Mouse (Mus musculus): ENCODE data around the gene Ccn1. TPM values are rescaled to one million over a fixed set of nuclear protein-coding genes. Genes with fewer than 3 reads are reported as not detected.

The Ccn1 gene
- polyA plus RNA-seq, 1 experiment from 2014 or later, result 33.1 TPM

DNA sequence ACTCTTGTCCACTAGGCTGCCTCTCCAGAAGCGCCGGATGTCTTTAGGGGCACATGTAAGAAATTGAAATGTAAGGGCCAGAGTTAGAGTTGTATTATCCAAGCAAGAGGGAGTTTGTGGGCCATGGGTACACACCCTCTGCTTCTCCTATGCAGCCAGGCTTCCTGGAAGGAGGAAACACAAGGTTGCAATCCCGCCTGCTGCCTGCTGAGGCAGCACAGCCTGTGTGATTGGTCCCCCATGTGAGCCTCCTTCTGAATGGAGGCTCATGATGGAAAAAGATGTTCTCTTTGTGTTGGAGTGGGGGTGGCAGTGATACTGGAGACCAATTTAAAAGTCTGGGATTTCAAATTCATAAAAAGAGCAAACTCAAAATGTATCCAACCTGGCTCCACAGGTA lies 22.0 kb downstream of the Ccn1 start:
- no peaks in the 10 kb centered on the region for H3K9me3 ChIP-seq (ENCODE audit: control insufficient read depth)
- no peak overlapping the region for H3K4me2 ChIP-seq (replicated peaks; ENCODE audit: low read depth)
- H3K4me3 ChIP-seq (ENCODE audit: low read depth, low read length), result no peak overlapping the region
- H3K36me3 ChIP-seq (ENCODE audit: control insufficient read depth, insufficient read depth), result no peaks in the 10 kb centered on the region
- 82% methylated on average over 3 of the region's 3 CpGs for WGBS
- TF ChIP-seq CTCF (IDR thresholded peaks at IDR 0.05; ENCODE audit: low read depth), result peak; percentile 80
- H3K4me1 ChIP-seq (replicated peaks; ENCODE audit: control insufficient read depth, insufficient read depth, low read length), result peaks cover 3% of the 10 kb centered on the region; the same call in 1 of the 2 replicates
- no peak for ATAC-seq
- no peak overlapping the region for H3K9ac ChIP-seq (ENCODE audit: low read depth, low read length)
- no peak overlapping the region for H3K27ac ChIP-seq (ENCODE audit: low read depth, low read length)
- H3K27me3 ChIP-seq (replicated peaks; ENCODE audit: control insufficient read depth, insufficient read depth, low read length), result no peaks in the 10 kb centered on the region

DNA sequence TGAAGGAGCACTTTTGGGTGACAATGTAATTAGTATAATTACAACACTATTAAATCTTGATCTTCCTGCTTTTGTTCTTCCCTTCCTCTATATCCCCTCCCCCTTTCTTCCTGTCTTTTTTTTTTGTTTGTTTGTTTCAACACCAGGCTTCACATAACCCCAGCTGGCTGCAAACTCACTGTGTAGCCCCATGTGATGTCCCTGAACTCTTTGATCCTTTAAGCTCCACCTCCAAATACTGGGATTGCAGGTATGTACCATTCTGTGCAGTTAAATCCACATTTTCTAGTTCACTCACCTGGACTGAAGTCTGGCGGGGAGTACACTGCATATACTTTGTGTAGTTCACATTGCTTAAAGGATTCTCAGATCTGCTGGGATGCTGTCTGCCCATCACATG lies 23.7 kb downstream of the Ccn1 start:
- ATAC-seq, result no peak
- 91% methylated on average over 1 of the region's 1 CpGs for WGBS
- Histone ChIP-seq H3K4me2 (replicated peaks; ENCODE audit: low read depth) (no peak overlapping the region), H3K4me1 (replicated peaks; ENCODE audit: control insufficient read depth, insufficient read depth, low read length) (no peaks in the 10 kb centered on the region; the same call in 1 of the 2 replicates), H3K4me3 (ENCODE audit: low read depth, low read length) (no peak overlapping the region), H3K27ac (ENCODE audit: low read depth, low read length) (no peak overlapping the region), H3K36me3 (ENCODE audit: control insufficient read depth, insufficient read depth) (no peaks in the 10 kb centered on the region), H3K9me3 (ENCODE audit: control insufficient read depth) (no peaks in the 10 kb centered on the region), H3K9ac (ENCODE audit: low read depth, low read length) (no peak overlapping the region), H3K27me3 (replicated peaks; ENCODE audit: control insufficient read depth, insufficient read depth, low read length) (no peaks in the 10 kb centered on the region)
- TF ChIP-seq CTCF (IDR thresholded peaks at IDR 0.05; ENCODE audit: low read depth), result no peak

DNA sequence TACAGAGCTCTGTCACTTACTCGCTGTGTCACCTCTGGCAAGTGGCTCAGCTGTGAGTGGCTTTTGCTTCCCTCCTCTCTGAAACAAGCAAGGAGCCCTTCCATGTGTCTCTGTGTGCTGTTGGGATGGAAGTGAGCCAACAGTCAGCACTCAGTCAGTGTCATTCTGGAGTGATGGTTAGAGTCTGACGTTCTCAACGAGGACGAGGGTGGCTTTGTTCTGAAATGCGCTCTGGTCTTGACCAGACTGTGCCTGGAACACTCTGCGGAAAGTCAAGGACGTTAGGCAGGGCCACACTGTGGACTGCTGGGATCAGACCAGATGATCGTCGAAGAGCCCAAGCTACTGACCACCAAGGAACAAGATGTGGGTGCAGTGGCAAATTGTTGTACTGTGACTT lies 24.2 kb downstream of the Ccn1 start:
- H3K27ac ChIP-seq (ENCODE audit: low read depth, low read length), result no peak overlapping the region
- no peaks in the 10 kb centered on the region for H3K27me3 ChIP-seq (replicated peaks; ENCODE audit: control insufficient read depth, insufficient read depth, low read length)
- H3K4me2 ChIP-seq (replicated peaks; ENCODE audit: low read depth), result no peak overlapping the region
- no peaks in the 10 kb centered on the region for H3K9me3 ChIP-seq (ENCODE audit: control insufficient read depth)
- no peaks in the 10 kb centered on the region for H3K36me3 ChIP-seq (ENCODE audit: control insufficient read depth, insufficient read depth)
- TF ChIP-seq CTCF (IDR thresholded peaks at IDR 0.05; ENCODE audit: low read depth), result no peak
- WGBS, result 79% methylated on average over 9 of the region's 9 CpGs
- H3K9ac ChIP-seq (ENCODE audit: low read depth, low read length), result no peak overlapping the region
- no peak overlapping the region for H3K4me3 ChIP-seq (ENCODE audit: low read depth, low read length)
- ATAC-seq, result no peak
- no peaks in the 10 kb centered on the region; the same call in 1 of the 2 replicates for H3K4me1 ChIP-seq (replicated peaks; ENCODE audit: control insufficient read depth, insufficient read depth, low read length)

DNA sequence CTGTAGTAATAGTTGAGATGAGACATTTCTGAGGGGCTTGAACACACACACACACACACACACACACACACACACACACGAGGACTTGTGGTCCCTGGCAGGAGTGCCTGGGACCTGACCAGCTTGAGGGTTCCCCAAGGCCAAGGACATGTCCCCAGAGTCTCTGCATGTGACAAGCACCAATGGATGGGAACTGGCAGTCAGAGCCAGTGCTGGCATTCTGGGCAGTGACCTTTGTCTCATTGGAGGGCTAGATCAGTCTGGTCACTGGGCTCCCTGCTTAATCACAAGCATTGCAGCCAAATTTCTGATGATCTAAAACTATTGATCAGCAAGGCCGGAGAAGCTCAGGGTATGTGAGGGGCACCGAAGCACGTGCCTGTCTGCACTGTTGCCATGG lies 25.0 kb downstream of the Ccn1 start:
- no peak for ATAC-seq
- TF ChIP-seq CTCF (IDR thresholded peaks at IDR 0.05; ENCODE audit: low read depth), result no peak
- Histone ChIP-seq H3K4me2 (replicated peaks; ENCODE audit: low read depth) (no peak overlapping the region), H3K4me1 (replicated peaks; ENCODE audit: control insufficient read depth, insufficient read depth, low read length) (no peaks in the 10 kb centered on the region; the same call in 1 of the 2 replicates), H3K9ac (ENCODE audit: low read depth, low read length) (no peak overlapping the region), H3K9me3 (ENCODE audit: control insufficient read depth) (no peaks in the 10 kb centered on the region), H3K27me3 (replicated peaks; ENCODE audit: control insufficient read depth, insufficient read depth, low read length) (no peaks in the 10 kb centered on the region), H3K4me3 (ENCODE audit: low read depth, low read length) (no peak overlapping the region), H3K27ac (ENCODE audit: low read depth, low read length) (no peak overlapping the region), H3K36me3 (ENCODE audit: control insufficient read depth, insufficient read depth) (no peaks in the 10 kb centered on the region)
- WGBS, result 83% methylated on average over 4 of the region's 4 CpGs

DNA sequence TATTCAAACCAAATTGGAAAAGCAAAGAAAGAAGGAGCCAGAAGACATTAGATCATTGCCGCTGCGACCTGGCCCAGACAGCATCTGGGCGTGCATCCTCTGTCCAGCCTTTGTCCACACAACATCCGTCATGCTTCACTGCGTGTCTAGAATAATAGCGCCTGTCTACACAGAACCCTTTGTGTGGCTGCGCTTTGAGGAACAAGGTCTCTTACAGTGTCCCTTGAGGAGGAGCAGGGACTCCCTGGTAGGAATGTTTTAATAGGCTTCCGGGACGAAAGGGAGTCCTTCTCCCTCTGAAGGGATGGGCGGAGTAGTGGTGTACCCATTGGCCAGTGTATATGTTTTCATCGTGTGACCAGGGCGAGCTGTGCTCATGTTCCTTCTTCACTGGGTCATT lies 26.7 kb downstream of the Ccn1 start:
- WGBS, result 73% methylated on average over 12 of the region's 12 CpGs
- Histone ChIP-seq H3K4me3 (ENCODE audit: low read depth, low read length) (no peak overlapping the region), H3K36me3 (ENCODE audit: control insufficient read depth, insufficient read depth) (no peaks in the 10 kb centered on the region), H3K4me2 (replicated peaks; ENCODE audit: low read depth) (no peak overlapping the region), H3K27me3 (replicated peaks; ENCODE audit: control insufficient read depth, insufficient read depth, low read length) (no peaks in the 10 kb centered on the region), H3K9ac (ENCODE audit: low read depth, low read length) (no peak overlapping the region), H3K4me1 (replicated peaks; ENCODE audit: control insufficient read depth, insufficient read depth, low read length) (no peaks in the 10 kb centered on the region), H3K27ac (ENCODE audit: low read depth, low read length) (no peak overlapping the region), H3K9me3 (ENCODE audit: control insufficient read depth) (no peaks in the 10 kb centered on the region)
- no peak for TF ChIP-seq CTCF (IDR thresholded peaks at IDR 0.05; ENCODE audit: low read depth)
- ATAC-seq, result no peak

DNA sequence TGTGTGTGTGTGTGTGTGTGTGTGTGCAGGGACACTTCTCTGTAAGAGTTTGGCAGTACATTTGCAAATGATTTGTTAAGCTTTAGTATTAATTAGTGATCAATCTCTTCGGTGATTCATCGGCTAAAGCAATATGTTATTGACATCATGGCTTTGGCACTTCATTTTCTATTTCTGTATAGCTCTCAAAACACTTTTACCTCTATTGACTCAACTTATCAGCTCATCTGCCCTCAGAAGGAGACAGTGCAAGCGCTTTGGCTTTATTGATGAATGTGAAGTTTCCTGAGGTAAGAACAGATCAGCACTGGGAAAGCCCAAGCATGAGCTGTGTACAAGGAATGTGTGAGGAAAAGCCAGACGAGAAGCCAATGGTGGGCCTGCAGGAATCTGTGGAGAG lies 28.6 kb downstream of the Ccn1 start:
- H3K4me2 ChIP-seq (replicated peaks; ENCODE audit: low read depth), result no peak overlapping the region
- no peak for ATAC-seq
- H3K9me3 ChIP-seq (ENCODE audit: control insufficient read depth), result no peaks in the 10 kb centered on the region
- H3K4me3 ChIP-seq (ENCODE audit: low read depth, low read length), result no peak overlapping the region
- no peak overlapping the region for H3K9ac ChIP-seq (ENCODE audit: low read depth, low read length)
- WGBS, result 74% methylated on average over 4 of the region's 4 CpGs
- H3K27ac ChIP-seq (ENCODE audit: low read depth, low read length), result no peak overlapping the region
- H3K27me3 ChIP-seq (replicated peaks; ENCODE audit: control insufficient read depth, insufficient read depth, low read length), result no peaks in the 10 kb centered on the region
- no peak for TF ChIP-seq CTCF (IDR thresholded peaks at IDR 0.05; ENCODE audit: low read depth)
- no peaks in the 10 kb centered on the region for H3K36me3 ChIP-seq (ENCODE audit: control insufficient read depth, insufficient read depth)
- H3K4me1 ChIP-seq (replicated peaks; ENCODE audit: control insufficient read depth, insufficient read depth, low read length), result no peaks in the 10 kb centered on the region

Data from intestine, postnatal 0 days (tissue).